Mouse (Mus musculus) olfactory bulb, adult 2 months (tissue): ENCODE measurements at regions not wholly inside any gene's neighbourhood (a gene's known extent, or its start where the extent isn't known, plus 50 kb on each side); places are given as distances from the start of the nearest gene placed in this dataset.

Experiments used
- CTCF ChIP-seq: fragments of 200-500 bp; IDR thresholded peaks from 2 replicates; pipeline ENCODE4 v1.5.1; 2012; ENCODE audit warnings: low read depth, mild to moderate bottlenecking, low read length, moderate library complexity; ENCODE audit not compliant: insufficient read depth
- POLR2A ChIP-seq: fragments of 200-500 bp; IDR thresholded peaks from 2 replicates; pipeline ENCODE4 v1.6.1; 2012; ENCODE audit warnings: mild to moderate bottlenecking, low read depth, low read length, moderate library complexity; ENCODE audit not compliant: insufficient read depth

- TF ChIP-seq CTCF, result no peak
- no peak for TF ChIP-seq POLR2A
Measured at GRCm38 (mm10) chr1:42260033-42260925, 435.3 kb upstream of the Pou3f3 start.
